9 mouse cellular contexts compared by ENCODE assay signal in the genomic region with DNA sequence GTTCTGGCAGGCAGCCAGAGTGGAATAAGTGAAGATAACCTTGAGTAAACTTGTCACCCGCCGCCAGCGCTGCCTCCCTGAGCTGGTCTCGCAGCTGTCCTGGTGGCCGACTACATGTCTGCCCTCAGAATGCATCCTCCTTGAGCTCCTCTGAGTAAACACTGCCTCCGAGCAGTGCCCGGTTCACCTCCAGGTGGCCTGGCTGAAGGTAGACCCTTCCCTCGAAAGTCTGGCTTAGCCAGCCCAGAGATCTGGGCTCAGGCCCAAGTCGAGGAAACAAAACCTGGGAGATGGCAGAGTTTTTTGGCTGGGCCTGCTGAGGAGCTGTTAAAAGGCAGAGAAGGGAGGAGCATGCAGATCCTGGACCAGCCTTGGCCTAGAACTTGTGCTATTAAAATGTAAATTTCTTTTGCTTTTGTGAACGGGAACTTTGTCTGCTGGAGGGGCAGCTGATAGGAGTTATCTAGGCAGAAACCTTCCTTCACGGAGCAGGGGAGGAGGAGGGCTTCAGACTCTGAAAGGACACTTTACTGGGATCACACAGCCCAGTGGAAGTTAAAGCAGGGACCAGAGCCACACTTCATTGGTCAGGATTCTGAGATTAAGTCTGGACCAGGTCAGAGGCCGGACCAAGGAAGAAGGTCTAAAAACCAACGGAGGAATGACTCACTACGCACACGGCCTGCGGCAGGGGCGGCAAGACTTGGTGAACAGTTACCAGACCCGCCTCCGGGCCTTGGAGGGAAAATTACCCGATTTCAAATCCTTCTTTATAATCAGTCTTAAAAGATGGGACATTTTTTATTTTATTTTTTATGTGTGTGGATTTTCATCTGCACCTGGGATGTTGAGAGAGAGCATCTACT. TPM values are rescaled to one million over a fixed set of nuclear protein-coding genes. Genes with fewer than 3 reads are reported as not detected.
A peak's percentile ranks its signal among the peaks of the same experiment; 100 is the strongest.
DNase-seq lines count a peak whose midpoint lies in the region; ATAC-seq and TF ChIP-seq lines count a peak whose summit lies in the region.
"Had no signal": no experiment of that assay in that cellular context is flagged by ENCODE, and none has a peak within 500 bp of the region (broad histone marks: within the 10 kb centered on the region; RNA-seq: fewer than 3 reads in every experiment).

No protein-coding gene starts in this region.

- H3K4me1 ChIP-seq in ES-E14 (ENCODE audit: control insufficient read depth in 2 of 2, insufficient read depth in 2 of 2, low read length in 2 of 2, poor library complexity in 1 of 2) = peaks cover 6 to 25% of the 10 kb centered on the region in 2 experiments; a peak in 3 of 4 replicates
- H3K4me1 ChIP-seq in heart, embryonic 10.5 days = peaks cover 61% of the 10 kb centered on the region
- peaks cover 44% of the 10 kb centered on the region for H3K4me1 ChIP-seq in kidney, postnatal 0 days (replicated peaks; ENCODE audit: insufficient read depth, low read length)
- peaks cover 11% of the 10 kb centered on the region for H3K4me1 ChIP-seq in small intestine, adult 2 months (ENCODE audit: control insufficient read depth, insufficient read depth, insufficient read length, low read length)

- WGBS in heart, embryonic 10.5 days = 2% methylated on average over 20 of the region's 20 CpGs
- 6% methylated on average over 20 of the region's 20 CpGs for WGBS in kidney, postnatal 0 days
- WGBS in small intestine, adult 2 months = 11% methylated on average over 20 of the region's 20 CpGs

- peak; percentile 77 for DNase-seq in CD4-positive helper T cell, adult 2 months (ENCODE audit: low read depth, low spot score)
- DNase-seq in ES-E14 (ENCODE audit: low read depth, low spot score) = peak; percentile 65
- peak; percentile 54 for DNase-seq in embryo, embryonic 11 days
- DNase-seq in heart, embryonic 10.5 days (ENCODE audit: low spot score) = peak; percentile 89
- DNase-seq in kidney, postnatal 0 days (ENCODE audit: low spot score) = peak; percentile 69
- no peak for DNase-seq in layer of hippocampus, postnatal 36 days

- in situ Hi-C loops in ES-E14 (cut with MboI; ENCODE audit: low sequenced_read_pairs in 2 of 2, unreplicated experiment in 2 of 2) = no loop called here

- H3K9me3 ChIP-seq in ES-E14 (ENCODE audit: control insufficient read depth, insufficient read depth, low read depth, low read length) = no peaks in the 10 kb centered on the region
- no peaks in the 10 kb centered on the region for H3K9me3 ChIP-seq in heart, embryonic 10.5 days
- H3K9me3 ChIP-seq in kidney, postnatal 0 days (replicated peaks; ENCODE audit: low read length) = no peaks in the 10 kb centered on the region

- peak overlapping the region; percentile 77 for H3K27ac ChIP-seq in ES-E14 (ENCODE audit: insufficient read depth, low read depth, low read length, poor library complexity, severe bottlenecking)
- H3K27ac ChIP-seq in heart, embryonic 10.5 days = peak overlapping the region; percentile 93
- peak overlapping the region; percentile 95 for H3K27ac ChIP-seq in kidney, postnatal 0 days
- H3K27ac ChIP-seq in small intestine, adult 2 months (ENCODE audit: insufficient read depth, low read depth, low read length) = no peak overlapping the region

- peaks cover 30% of the 10 kb centered on the region for H3K36me3 ChIP-seq in ES-E14 (ENCODE audit: control insufficient read depth, insufficient read depth, low read length, poor library complexity, severe bottlenecking)
- peaks cover 40% of the 10 kb centered on the region for H3K36me3 ChIP-seq in heart, embryonic 10.5 days
- H3K36me3 ChIP-seq in kidney, postnatal 0 days (ENCODE audit: insufficient read depth, low read length) = 0 out of 2 replicates have a peak, but pooled peaks cover under 1% of the 10 kb centered on the region
- no peaks in the 10 kb centered on the region for H3K36me3 ChIP-seq in small intestine, adult 2 months (ENCODE audit: control insufficient read depth, insufficient read depth, low read length)

- ATAC-seq in kidney, postnatal 0 days (replicated peaks; ENCODE audit: low FRiP score, low read depth) = no peak
- ATAC-seq in megakaryocyte progenitor cell, adult 5-6 weeks (replicated peaks; ENCODE audit: poor library complexity) = peak; percentile 50

- TF ChIP-seq POLR2A in small intestine, adult 2 months (IDR thresholded peaks at IDR 0.05; ENCODE audit: low read depth, low read length) = no peak

- no peaks in the 10 kb centered on the region for H3K27me3 ChIP-seq in heart, embryonic 10.5 days (ENCODE audit: insufficient read depth, poor library complexity, severe bottlenecking)
- no peaks in the 10 kb centered on the region for H3K27me3 ChIP-seq in kidney, postnatal 0 days (ENCODE audit: insufficient read depth, low read length)
- H3K27me3 ChIP-seq in small intestine, adult 2 months (ENCODE audit: control insufficient read depth, insufficient read depth, low read length) = no peaks in the 10 kb centered on the region; the same call in 1 of the 2 replicates

- H3K9ac ChIP-seq in ES-E14 (ENCODE audit: insufficient read depth, low read depth, low read length, poor library complexity, severe bottlenecking) = peak overlapping the region; percentile 90
- H3K9ac ChIP-seq in kidney, postnatal 0 days (ENCODE audit: low read depth, low read length) = peak overlapping the region; percentile 93; the same call in 1 of the 2 replicates

- H3K4me2 ChIP-seq in kidney, postnatal 0 days (ENCODE audit: low read length) = peak overlapping the region; percentile 68

- no peak for TF ChIP-seq CTCF in kidney, postnatal 0 days (IDR thresholded peaks at IDR 0.05; ENCODE audit: low read depth)
- TF ChIP-seq CTCF in small intestine, adult 2 months (IDR thresholded peaks at IDR 0.05; ENCODE audit: extremely low read depth, insufficient read length, insufficient replicate concordance, low read depth, low read length) = no peak

- peak overlapping the region; percentile 93 to 98 for H3K4me3 ChIP-seq in ES-E14 (ENCODE audit: insufficient read depth in 1 of 2, low read depth in 1 of 2, low read length in 2 of 2, poor library complexity in 1 of 2, severe bottlenecking in 1 of 2)
- H3K4me3 ChIP-seq in heart, embryonic 10.5 days = peak overlapping the region; percentile 78
- H3K4me3 ChIP-seq in kidney, postnatal 0 days (replicated peaks; ENCODE audit: low read depth, low read length) = peak overlapping the region; percentile 89
- H3K4me3 ChIP-seq in small intestine, adult 2 months (ENCODE audit: low read depth, low read length) = peak overlapping the region; percentile 79

TF ChIP-seq in ES-E14, 5 proteins besides CTCF, POLR2A, EP300 and RAD21:
- TF ChIP-seq ZNF384 (IDR thresholded peaks at IDR 0.05; ENCODE audit: low read depth, low read length) = no peak
- no peak for TF ChIP-seq ZC3H11A (IDR thresholded peaks at IDR 0.05; ENCODE audit: borderline replicate concordance, low read depth, low read length)
- TF ChIP-seq MAFK (IDR thresholded peaks at IDR 0.05; ENCODE audit: insufficient read depth, low read depth, low read length) = no peak
- TF ChIP-seq CHD2 (IDR thresholded peaks at IDR 0.05; ENCODE audit: low read depth, low read length) = no peak
TF ChIP-seq in ES-E14: peak in this region for 0.

RNA-seq across cellular contexts. Expression of gene Tgif2, which starts 2.3 kb away (rescaled TPM):
- total RNA-seq in ES-E14 (2012; rRNA removed) = 32.2 and 35.5 TPM in 2 replicates
- 48.4 and 62.3 TPM in 2 replicates for polyA plus RNA-seq in heart, embryonic 10.5 days (2016; fragmentation: Nextera tagmentation; extraction: Ambion mirVana)
- 38.2 and 40.6 TPM in 2 replicates for polyA plus RNA-seq in kidney, postnatal 0 days (2015; fragmentation: Nextera tagmentation; extraction: Ambion mirVana)
- total RNA-seq in megakaryocyte progenitor cell, adult 5-6 weeks (2015) = 7.2 and 7.9 TPM in 2 replicates
- total RNA-seq in megakaryocyte progenitor cell, adult 5-6 weeks (2017) = 10.7 and 12.5 TPM in 2 replicates
- 1.5 and 2.0 TPM in 2 replicates for polyA plus RNA-seq in small intestine, adult 2 months (2012; rRNA removed)
- 1 to 10 TPM; 1.2 to 1.3 TPM for total RNA-seq in layer of hippocampus, postnatal 36 days (2021)

RNA-seq across cellular contexts. Expression of gene 4930518I15Rik, which starts 15.7 kb away (rescaled TPM):
- 0.89 and 1.2 TPM in 2 replicates for total RNA-seq in ES-E14 (2012; rRNA removed)
- 4.7 and 6.3 TPM in 2 replicates for polyA plus RNA-seq in heart, embryonic 10.5 days (2016; fragmentation: Nextera tagmentation; extraction: Ambion mirVana)
- polyA plus RNA-seq in kidney, postnatal 0 days (2015; fragmentation: Nextera tagmentation; extraction: Ambion mirVana) = 2.6 and 4.6 TPM in 2 replicates
- total RNA-seq in megakaryocyte progenitor cell, adult 5-6 weeks (2015) = 0.42 and 3.0 TPM in 2 replicates
- 1.2 TPM in 1 of 2 replicates, not detected in the other for total RNA-seq in megakaryocyte progenitor cell, adult 5-6 weeks (2017)
- polyA plus RNA-seq in small intestine, adult 2 months (2012; rRNA removed) = 0.37 and 0.42 TPM in 2 replicates
- 1 to 10 TPM; 3.4 TPM for total RNA-seq in layer of hippocampus, postnatal 36 days (2021)

RNA-seq across cellular contexts. Expression of gene Rab5if, which starts 20.9 kb away (rescaled TPM):
- total RNA-seq in ES-E14 (2012; rRNA removed) = 216 and 219 TPM in 2 replicates
- 197 and 198 TPM in 2 replicates for polyA plus RNA-seq in heart, embryonic 10.5 days (2016; fragmentation: Nextera tagmentation; extraction: Ambion mirVana)
- 227 and 252 TPM in 2 replicates for polyA plus RNA-seq in kidney, postnatal 0 days (2015; fragmentation: Nextera tagmentation; extraction: Ambion mirVana)
- total RNA-seq in megakaryocyte progenitor cell, adult 5-6 weeks (2015) = 377 and 404 TPM in 2 replicates
- 204 and 210 TPM in 2 replicates for total RNA-seq in megakaryocyte progenitor cell, adult 5-6 weeks (2017)
- polyA plus RNA-seq in small intestine, adult 2 months (2012; rRNA removed) = 105 and 148 TPM in 2 replicates
- 100 to 1,000 TPM; 103 to 108 TPM for total RNA-seq in layer of hippocampus, postnatal 36 days (2021)

RNA-seq across cellular contexts. Expression of gene Sla2, which starts 44.9 kb away (rescaled TPM):
- total RNA-seq in ES-E14 (2012; rRNA removed) = 5.2 and 5.3 TPM in 2 replicates
- polyA plus RNA-seq in heart, embryonic 10.5 days (2016; fragmentation: Nextera tagmentation; extraction: Ambion mirVana) = 1.1 and 1.9 TPM in 2 replicates
- polyA plus RNA-seq in kidney, postnatal 0 days (2015; fragmentation: Nextera tagmentation; extraction: Ambion mirVana) = 0.18 and 0.32 TPM in 2 replicates
- 0.10 and 0.57 TPM in 2 replicates for total RNA-seq in megakaryocyte progenitor cell, adult 5-6 weeks (2015)
- 0.37 and 0.92 TPM in 2 replicates for total RNA-seq in megakaryocyte progenitor cell, adult 5-6 weeks (2017)
- polyA plus RNA-seq in small intestine, adult 2 months (2012; rRNA removed) = 1.2 and 2.0 TPM in 2 replicates
- under 1 TPM; 0.25 to 0.50 TPM for total RNA-seq in layer of hippocampus, postnatal 36 days (2021)
- total RNA-seq: left cerebral cortex, postnatal 10 days had no signal

Comparison
In these comparisons a context has a peak if more than half of its experiments do, and no peak if none do; other contexts are left out.
1. DNase-seq: peak in CD4-positive helper T cell, adult 2 months (single experiment), ES-E14 (single experiment), embryo, embryonic 11 days (single experiment), heart, embryonic 10.5 days (single experiment) and kidney, postnatal 0 days (single experiment); none in layer of hippocampus, postnatal 36 days (0 of 2).
2. Peak in every context shown above with its lines, with median percentiles within 50 percentile points of each other: H3K4me3 ChIP-seq.